Mouse (Mus musculus) hindbrain, embryonic 12.5 days (tissue): ENCODE data around the gene Adcyap1. TPM values are rescaled to one million over a fixed set of nuclear protein-coding genes. Genes with fewer than 3 reads are reported as not detected.

Source experiments
- ATAC-seq: fragments of 200-750 bp; cut with Nextera tagmentation; 2 replicates; pipeline ENCODE4 v1.8.0; 2017; ENCODE audit warnings: moderate TSS enrichment; ENCODE audit not compliant: low FRiP score
- H3K27ac ChIP-seq: fragments of 300-500 bp; sonication (generic); 2 replicates; pipeline ENCODE4 v1.5.1; 2016; ENCODE audit warnings: mild to moderate bottlenecking
- H3K27me3 ChIP-seq: fragments of 300-500 bp; sonication (generic); 2 replicates; pipeline ENCODE4 v1.6.1; 2016; ENCODE audit warnings: mild to moderate bottlenecking
- H3K36me3 ChIP-seq: fragments of 300-500 bp; sonication (generic); 2 replicates; pipeline ENCODE4 v1.6.1; 2016; ENCODE audit warnings: mild to moderate bottlenecking
- H3K4me1 ChIP-seq: fragments of 300-500 bp; sonication (generic); 2 replicates; pipeline ENCODE4 v1.6.1; 2016
- H3K4me2 ChIP-seq: fragments of 300-500 bp; sonication (generic); replicated peaks from 2 replicates; pipeline ENCODE4 v1.6.1; 2016; ENCODE audit warnings: mild to moderate bottlenecking
- H3K4me3 ChIP-seq: fragments of 300-500 bp; sonication (generic); 2 replicates; pipeline ENCODE4 v1.5.1; 2016; ENCODE audit warnings: mild to moderate bottlenecking
- H3K9ac ChIP-seq: fragments of 300-500 bp; sonication (generic); 2 replicates; pipeline ENCODE4 v1.6.1; 2016; ENCODE audit warnings: mild to moderate bottlenecking, moderate library complexity
- H3K9me3 ChIP-seq: fragments of 300-500 bp; sonication (generic); replicated peaks from 2 replicates; pipeline ENCODE4 v1.6.1; 2016; ENCODE audit warnings: mild to moderate bottlenecking
- WGBS: fragments of 180-500 bp; shearing (Covaris S2); methylation state at CpG from one replicate; pipeline ENCODE4 v1.1.7; 2016; 5-methylcytosine and 5-hydroxymethylcytosine counted together
- polyA plus RNA-seq: library from polyadenylated mRNA; unstranded; fragments of >200 nt; fragmentation: Nextera tagmentation; extraction: Ambion mirVana; gene quantifications from 2 replicates; pipeline ENCODE4 v1.2.1, GENCODE M21; 2016

Gene Adcyap1
- polyA plus RNA-seq = 20.5 and 21.8 TPM in 2 replicates

DNA sequence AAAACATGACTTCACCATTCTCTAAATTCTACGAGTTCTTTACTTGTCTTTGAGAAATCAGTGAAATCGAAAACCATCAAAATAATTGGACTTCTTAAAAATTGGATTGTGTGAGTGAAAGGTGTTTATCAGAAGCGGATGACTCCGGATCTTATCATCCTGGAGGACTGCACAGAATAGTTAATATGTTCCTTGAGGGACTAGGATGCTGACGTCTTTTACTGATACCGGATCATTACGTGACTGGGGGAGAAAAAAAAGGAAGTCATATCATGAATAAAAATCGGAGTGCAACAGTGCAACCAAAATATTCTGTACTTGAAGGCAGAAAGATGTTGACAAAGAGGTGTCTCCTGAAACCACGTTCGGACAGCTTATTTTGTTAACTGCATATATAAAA lies at the start of gene Adcyap1:
TSS of gene Adcyap1 (plus strand) at position 301 of the 400 bp plus-strand sequence.
- H3K4me3 ChIP-seq = peak within 1 kb of the TSS; percentile 41
- peak within 1 kb of the TSS; percentile 85 for H3K27ac ChIP-seq
- no peaks in the 10 kb centered on the region for H3K36me3 ChIP-seq
- H3K9me3 ChIP-seq = no peaks in the 10 kb centered on the region
- H3K4me2 ChIP-seq = peak within 1 kb of the TSS; percentile 69
- H3K9ac ChIP-seq = peak within 1 kb of the TSS; percentile 66
- ATAC-seq = no peak
- H3K27me3 ChIP-seq = peaks cover 57% of the 10 kb centered on the region
- H3K4me1 ChIP-seq = peaks cover 34% of the 10 kb centered on the region
- 26% methylated on average over 10 of the region's 10 CpGs for whole genome bisulfite sequencing

DNA sequence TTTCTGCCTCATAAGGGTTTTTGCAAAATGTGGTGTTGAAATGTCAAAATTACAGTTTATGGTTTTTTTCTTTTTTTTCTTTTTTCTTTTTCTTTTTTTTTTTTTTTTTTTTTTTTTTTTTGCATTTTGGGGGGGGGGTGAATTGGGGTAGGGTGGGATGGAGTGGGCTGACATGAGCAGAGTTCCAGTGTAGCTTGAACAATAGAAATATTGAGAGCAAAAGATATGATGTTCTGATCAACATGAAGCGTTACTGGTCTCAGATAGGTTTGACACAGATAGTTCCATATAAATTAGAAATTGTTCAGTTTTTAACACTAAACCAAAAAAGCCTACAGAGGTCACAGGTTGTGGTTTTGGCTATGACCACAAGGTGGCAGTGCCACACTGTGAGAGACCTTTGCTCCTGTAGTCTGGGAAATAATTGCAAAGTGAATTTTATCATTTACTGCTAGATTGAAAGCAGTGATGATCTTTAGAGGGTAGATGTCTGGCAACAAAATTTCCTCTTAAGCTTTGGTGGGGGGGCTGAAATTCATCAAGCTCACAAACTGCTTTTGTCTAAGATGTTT lies 40.5 kb upstream of the Adcyap1 start:
- H3K27me3 ChIP-seq = no peaks in the 10 kb centered on the region
- no peaks in the 10 kb centered on the region for H3K9me3 ChIP-seq
- ATAC-seq = peak; percentile 67; the same call in 1 of the 2 replicates
- WGBS = 47% methylated on average over 1 of the region's 1 CpGs
- no peak overlapping the region for H3K9ac ChIP-seq
- no peak overlapping the region for H3K4me2 ChIP-seq
- H3K4me3 ChIP-seq = no peak overlapping the region
- no peak overlapping the region for H3K27ac ChIP-seq
- H3K36me3 ChIP-seq = no peaks in the 10 kb centered on the region
- no peaks in the 10 kb centered on the region for H3K4me1 ChIP-seq

DNA sequence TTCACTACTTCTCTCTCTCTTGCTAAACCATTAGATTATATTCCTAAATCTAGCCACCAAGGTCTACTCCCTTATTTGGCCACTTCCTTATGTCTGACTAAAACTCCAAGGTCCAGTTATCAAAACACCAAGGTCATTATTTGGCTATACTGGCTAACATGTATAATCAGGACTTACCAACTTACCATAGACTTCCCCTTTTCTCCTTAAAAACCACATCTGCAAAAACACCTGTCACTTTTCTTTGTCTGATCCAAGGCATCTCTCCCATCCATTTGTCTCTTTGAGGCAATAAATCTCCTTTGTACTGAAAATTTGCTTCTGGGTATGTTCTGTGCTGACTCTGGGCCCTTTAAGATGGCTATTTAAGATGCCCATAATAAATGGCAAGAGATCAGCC lies 29.2 kb upstream of the Adcyap1 start:
- Histone ChIP-seq H3K27ac (no peak overlapping the region), H3K4me2 (no peak overlapping the region), H3K27me3 (no peaks in the 10 kb centered on the region), H3K36me3 (no peaks in the 10 kb centered on the region), H3K4me3 (no peak overlapping the region), H3K4me1 (no peaks in the 10 kb centered on the region), H3K9me3 (no peaks in the 10 kb centered on the region), H3K9ac (no peak overlapping the region)
- ATAC-seq = no peak

DNA sequence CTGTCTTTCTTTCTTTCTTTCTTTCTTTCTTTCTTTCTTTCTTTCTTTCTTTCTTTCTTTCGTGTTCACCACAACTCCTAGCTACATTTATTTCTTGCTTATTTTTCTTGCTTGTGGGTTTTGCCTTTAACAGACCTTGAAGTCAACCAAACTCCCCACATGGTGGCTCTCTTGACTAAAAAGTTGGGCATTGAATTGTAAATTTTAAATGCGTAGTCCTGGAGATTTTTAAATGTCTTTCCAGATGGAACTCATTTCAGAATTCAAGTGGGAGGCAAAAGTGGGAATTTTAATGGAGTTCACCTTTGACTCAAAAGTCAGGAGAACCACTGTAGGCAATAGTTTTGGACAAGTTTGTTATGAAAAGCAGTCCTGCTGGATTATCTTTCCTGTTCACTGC lies 2.0 kb upstream of the Adcyap1 start:
- Histone ChIP-seq H3K9ac (no peak overlapping the region), H3K27me3 (peaks cover 40% of the 10 kb centered on the region), H3K4me2 (no peak overlapping the region), H3K9me3 (no peaks in the 10 kb centered on the region), H3K4me3 (no peak overlapping the region), H3K27ac (no peak overlapping the region), H3K36me3 (no peaks in the 10 kb centered on the region), H3K4me1 (peaks cover 16% of the 10 kb centered on the region)
- WGBS = 53% methylated on average over 2 of the region's 2 CpGs
- ATAC-seq = no peak

DNA sequence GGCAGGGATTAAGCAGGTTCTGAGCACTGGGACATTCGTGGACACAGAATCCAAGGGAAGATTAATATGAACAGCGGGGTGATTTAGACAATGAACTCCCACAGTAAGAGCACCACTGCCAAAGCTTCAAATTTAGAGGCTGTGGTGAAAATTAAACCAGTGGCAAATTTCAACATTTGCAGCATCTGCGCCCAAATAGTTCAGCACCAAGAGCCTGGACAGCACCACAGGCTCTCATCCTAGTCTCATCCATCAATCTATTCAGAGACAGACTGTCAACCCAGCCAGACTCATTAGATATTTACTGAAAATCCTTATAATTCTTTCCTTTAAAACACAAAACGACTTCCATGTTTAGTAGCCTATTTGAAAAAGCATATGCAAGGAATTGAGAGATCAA lies 604 bp upstream of the Adcyap1 start:
- Histone ChIP-seq H3K4me1 (peaks cover 29% of the 10 kb centered on the region), H3K4me3 (no peak overlapping the region), H3K36me3 (no peaks in the 10 kb centered on the region), H3K27me3 (peaks cover 54% of the 10 kb centered on the region), H3K9me3 (no peaks in the 10 kb centered on the region), H3K4me2 (no peak overlapping the region), H3K27ac (no peak overlapping the region), H3K9ac (no peak overlapping the region)
- 11% methylated on average over 4 of the region's 4 CpGs for WGBS
- no peak for ATAC-seq

DNA sequence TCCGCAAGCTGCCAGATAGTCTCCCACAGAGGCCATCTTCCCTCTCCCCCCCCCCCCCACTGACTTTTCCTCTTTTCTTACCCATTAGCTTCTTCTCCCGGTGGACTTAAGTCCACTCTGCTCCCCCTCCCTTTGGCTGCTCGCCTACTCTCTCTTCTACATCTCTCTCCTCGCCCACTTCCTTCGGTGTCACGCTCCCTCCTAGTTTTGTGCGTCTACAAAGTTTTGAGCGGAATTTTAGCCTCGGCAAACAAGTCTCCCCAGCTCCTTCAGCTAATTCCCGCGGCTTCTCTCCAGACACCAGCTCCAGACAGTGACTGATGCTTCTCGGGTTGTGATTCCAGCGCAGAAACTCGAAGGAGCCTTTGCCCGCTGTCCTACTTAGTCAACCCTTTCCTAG lies 401 bp downstream of the Adcyap1 start:
- 2% methylated on average over 15 of the region's 15 CpGs for WGBS
- Histone ChIP-seq H3K36me3 (no peaks in the 10 kb centered on the region), H3K9ac (peak overlapping the region; percentile 66), H3K27ac (peak overlapping the region; percentile 85), H3K4me1 (peaks cover 36% of the 10 kb centered on the region), H3K4me3 (peak overlapping the region; percentile 41), H3K27me3 (peaks cover 58% of the 10 kb centered on the region), H3K9me3 (no peaks in the 10 kb centered on the region), H3K4me2 (peak overlapping the region; percentile 69)
- no peak for ATAC-seq

DNA sequence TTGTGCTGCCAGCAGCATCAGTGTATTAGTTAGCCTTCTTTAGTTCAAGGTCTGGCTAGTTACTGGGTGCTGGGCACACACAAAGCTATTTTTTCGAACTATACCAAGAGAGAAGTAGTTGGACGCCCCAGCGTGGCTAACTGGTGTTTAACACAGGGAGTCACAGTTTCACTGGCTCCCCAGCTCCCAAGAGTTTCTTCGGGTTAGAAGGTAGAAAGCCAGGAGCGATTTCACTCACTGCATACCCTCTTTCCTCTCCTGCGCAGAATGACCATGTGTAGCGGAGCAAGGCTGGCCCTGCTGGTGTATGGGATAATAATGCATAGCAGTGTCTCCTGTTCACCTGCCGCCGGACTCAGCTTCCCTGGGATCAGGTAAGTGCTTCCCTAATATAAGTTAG lies 930 bp downstream of the Adcyap1 start:
- peak overlapping the region; percentile 85 for H3K27ac ChIP-seq
- H3K9ac ChIP-seq = peak overlapping the region; percentile 66
- no peaks in the 10 kb centered on the region for H3K36me3 ChIP-seq
- no peaks in the 10 kb centered on the region for H3K9me3 ChIP-seq
- H3K4me1 ChIP-seq = peaks cover 36% of the 10 kb centered on the region
- H3K4me2 ChIP-seq = peak overlapping the region; percentile 69
- H3K4me3 ChIP-seq = peak overlapping the region; percentile 41
- WGBS = 4% methylated on average over 9 of the region's 9 CpGs
- ATAC-seq = no peak
- peaks cover 63% of the 10 kb centered on the region for H3K27me3 ChIP-seq

DNA sequence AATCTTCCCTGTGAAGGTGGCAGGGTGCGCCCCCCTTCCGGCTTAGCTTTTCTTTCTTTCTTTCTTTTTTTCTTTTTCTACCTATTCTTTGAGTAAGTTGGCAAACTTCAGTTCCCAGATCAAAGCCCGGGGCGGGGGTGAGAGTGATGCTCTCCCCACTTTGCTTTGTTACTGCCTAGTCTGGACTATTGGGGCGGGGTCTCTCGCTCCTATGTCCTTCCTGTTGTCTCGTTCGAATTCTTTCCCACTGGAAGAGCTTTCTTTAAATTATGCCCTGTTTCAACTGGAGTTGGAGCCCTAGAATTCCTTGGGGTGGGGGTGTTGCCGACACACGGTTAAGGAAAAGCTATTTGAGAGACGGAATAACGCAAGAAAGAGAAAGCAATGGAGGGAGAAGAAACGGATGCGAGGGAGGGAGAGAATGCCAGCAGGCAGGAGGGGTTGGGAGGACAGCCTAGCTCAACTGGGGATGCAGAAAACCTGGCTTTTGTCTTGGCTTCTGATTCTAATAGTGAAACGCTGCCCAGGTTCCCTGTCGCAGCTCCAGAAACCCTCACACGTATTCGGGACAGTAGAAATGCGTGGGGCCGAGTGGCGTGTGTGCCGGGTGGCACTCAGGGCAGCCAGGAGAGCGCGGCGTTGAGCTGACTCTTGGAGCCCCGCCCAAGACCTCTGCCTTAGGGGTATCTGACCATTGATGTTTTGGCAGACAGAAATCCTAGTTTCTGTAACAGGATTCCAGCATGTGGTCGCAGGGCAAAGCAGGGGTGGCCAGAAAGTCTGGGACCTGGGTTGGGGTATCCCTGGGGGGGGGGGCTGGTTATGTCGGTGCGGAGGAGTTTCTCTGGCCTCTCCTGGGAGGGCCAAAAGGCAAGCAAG lies 1.8 kb downstream of the Adcyap1 start:
- Histone ChIP-seq H3K4me1 (peaks cover 36% of the 10 kb centered on the region), H3K4me3 (peak overlapping the region; percentile 41), H3K36me3 (no peaks in the 10 kb centered on the region), H3K4me2 (peak overlapping the region; percentile 69), H3K9me3 (no peaks in the 10 kb centered on the region), H3K9ac (peak overlapping the region; percentile 66), H3K27ac (peak overlapping the region; percentile 85), H3K27me3 (peaks cover 67% of the 10 kb centered on the region)
- no peak for ATAC-seq
- under 1% methylated on average over 29 of the region's 29 CpGs for WGBS

DNA sequence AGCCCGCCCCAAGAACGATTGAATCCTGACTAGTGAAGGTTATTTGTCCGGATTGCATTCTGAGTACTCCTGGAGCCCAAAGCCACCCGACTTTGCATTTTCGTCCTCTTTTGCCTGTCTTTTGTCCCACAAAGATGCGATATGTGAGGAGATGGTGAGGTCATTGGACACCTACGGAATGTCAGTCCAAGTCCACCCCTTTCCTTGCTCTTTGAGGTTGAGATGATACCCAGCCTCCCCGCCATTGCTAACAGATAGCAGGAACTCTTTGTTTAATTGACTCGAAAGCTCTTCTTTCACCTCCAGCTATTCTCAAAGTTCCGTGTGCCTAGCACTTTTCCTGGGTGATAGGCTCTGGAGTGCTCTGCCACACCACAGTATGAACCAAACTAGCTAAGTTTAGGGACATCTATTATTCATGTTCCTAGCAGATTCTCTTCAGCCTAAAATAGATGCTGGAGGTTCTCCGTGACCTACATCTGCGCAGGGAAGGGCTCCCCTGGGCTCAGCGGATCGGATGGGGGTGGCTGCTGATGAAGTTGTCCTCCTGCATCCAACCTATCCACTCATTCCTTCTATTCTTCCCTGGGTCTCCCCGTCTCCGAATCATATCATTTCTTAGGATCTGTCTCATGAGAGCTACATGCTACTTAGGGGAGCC lies 2.6 kb downstream of the Adcyap1 start:
- H3K36me3 ChIP-seq = no peaks in the 10 kb centered on the region
- H3K4me2 ChIP-seq = peak overlapping the region; percentile 69
- H3K9me3 ChIP-seq = no peaks in the 10 kb centered on the region
- ATAC-seq = no peak
- H3K9ac ChIP-seq = peak overlapping the region; percentile 66
- H3K4me1 ChIP-seq = peaks cover 36% of the 10 kb centered on the region
- peaks cover 71% of the 10 kb centered on the region for H3K27me3 ChIP-seq
- WGBS = under 1% methylated on average over 16 of the region's 16 CpGs
- peak overlapping the region; percentile 85 for H3K27ac ChIP-seq
- H3K4me3 ChIP-seq = peak overlapping the region; percentile 41

DNA sequence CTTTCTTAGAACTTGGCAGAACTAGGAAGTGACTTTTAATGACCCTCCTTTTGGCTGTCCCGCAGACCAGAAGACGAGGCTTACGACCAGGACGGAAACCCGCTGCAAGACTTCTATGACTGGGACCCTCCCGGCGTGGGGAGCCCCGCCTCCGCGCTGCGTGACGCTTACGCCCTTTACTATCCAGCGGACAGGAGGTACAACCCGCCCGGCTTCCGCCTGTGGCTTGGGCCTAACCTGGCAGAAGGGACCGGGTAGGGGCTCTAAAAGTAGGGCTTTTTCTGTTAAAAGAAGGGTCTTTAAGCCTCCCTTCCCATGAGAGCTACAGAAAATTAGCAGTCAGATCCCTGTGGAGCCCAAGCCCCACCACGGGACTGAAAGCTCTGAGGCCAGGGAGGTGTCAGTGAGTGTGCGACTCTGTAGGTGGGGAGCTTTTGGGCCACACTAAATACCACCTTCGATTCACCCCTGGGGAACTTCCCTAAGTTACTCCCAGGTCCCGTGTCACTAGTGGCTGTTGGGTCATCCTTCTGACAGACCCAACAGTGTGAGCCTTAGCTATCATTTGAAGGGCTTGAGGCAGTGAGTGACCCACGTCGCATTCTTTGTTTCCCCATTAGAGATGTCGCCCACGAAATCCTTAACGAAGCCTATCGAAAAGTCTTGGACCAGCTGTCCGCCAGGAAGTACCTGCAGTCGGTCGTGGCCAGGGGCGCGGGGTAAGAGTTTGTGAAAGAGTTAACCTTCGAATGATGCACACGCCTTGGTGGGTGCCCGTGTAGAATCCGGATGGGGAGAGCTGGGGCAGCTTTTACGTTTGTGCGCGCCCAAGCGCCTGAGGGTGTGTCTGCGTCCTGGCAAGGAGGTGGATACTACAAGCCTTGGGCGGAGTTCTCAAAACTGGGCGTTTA lies 3.6 kb downstream of the Adcyap1 start:
- under 1% methylated on average over 44 of the region's 44 CpGs for WGBS
- Histone ChIP-seq H3K9ac (peak overlapping the region; percentile 66), H3K4me1 (peaks cover 36% of the 10 kb centered on the region), H3K9me3 (no peaks in the 10 kb centered on the region), H3K36me3 (no peaks in the 10 kb centered on the region), H3K4me3 (peak overlapping the region; percentile 41), H3K27me3 (peaks cover 71% of the 10 kb centered on the region), H3K4me2 (peak overlapping the region; percentile 69), H3K27ac (peak overlapping the region; percentile 85)
- ATAC-seq = peak; percentile 45

DNA sequence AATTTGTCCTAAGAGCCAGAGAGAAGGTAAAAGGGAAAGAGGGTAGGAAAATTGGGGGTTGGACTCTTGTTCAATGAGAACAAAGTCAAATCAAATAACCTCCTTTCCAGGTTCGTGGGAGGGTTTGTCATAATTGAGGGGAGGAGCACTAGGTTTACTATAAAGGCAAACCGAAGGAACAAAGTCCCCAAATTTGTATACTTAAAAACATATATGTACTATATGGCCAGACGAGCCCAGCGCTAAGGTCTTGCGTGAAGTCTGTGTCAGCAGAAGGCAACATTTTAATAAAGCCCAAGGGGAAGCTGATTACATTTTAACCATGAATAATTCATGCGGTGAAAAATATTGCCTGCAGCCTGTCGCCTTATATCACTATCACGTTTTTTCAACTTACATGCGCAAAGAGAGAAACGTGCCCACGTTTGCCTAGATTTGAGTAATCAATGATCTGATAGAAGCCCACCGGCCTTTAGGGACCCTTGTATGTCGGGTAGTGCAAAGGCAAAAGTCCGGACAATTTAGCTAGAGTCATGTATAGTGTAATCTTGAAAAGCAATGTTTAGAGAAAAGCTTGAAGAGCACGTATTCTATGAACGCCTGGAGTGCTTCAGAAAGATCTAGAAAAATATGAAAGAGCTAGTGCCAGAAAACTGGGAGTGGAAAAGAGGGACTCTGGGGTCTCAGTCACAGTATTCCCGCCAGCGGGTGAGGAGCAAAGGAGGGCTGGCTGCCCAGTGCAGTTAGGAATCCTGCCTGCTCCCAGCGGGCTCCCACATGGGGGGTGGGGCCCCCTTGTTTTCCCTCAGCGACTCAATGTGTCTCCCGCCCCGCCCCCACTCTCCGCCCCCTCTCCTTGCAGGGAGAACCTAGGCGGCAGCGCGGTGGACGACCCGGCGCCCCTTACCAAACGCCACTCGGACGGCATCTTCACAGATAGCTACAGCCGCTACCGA lies 4.5 kb downstream of the Adcyap1 start:
- peak overlapping the region; percentile 85 for H3K27ac ChIP-seq
- H3K4me3 ChIP-seq = peak overlapping the region; percentile 41
- no peaks in the 10 kb centered on the region for H3K9me3 ChIP-seq
- peak; percentile 41 for ATAC-seq
- H3K36me3 ChIP-seq = no peaks in the 10 kb centered on the region
- peak overlapping the region; percentile 66 for H3K9ac ChIP-seq
- H3K4me1 ChIP-seq = peaks cover 36% of the 10 kb centered on the region
- WGBS = under 1% methylated on average over 33 of the region's 34 CpGs
- peaks cover 62% of the 10 kb centered on the region for H3K27me3 ChIP-seq
- peak overlapping the region; percentile 69 for H3K4me2 ChIP-seq
